Mouse (Mus musculus) kidney, embryonic 14.5 days (tissue): ENCODE measurements around the gene Stmn3. TPM values are rescaled to one million over a fixed set of nuclear protein-coding genes. Genes with fewer than 3 reads are reported as not detected.

Experiments used
- ATAC-seq: fragments of 200-750 bp; cut with Nextera tagmentation; 2 replicates; pipeline ENCODE4 v1.8.0; 2017; ENCODE audit warnings: moderate number of reproducible peaks, mild to moderate bottlenecking, moderate TSS enrichment, moderate library complexity; ENCODE audit not compliant: low FRiP score, low TSS enrichment
- H3K27ac ChIP-seq: fragments of 300-500 bp; sonication (generic); 2 replicates; pipeline ENCODE4 v1.5.1; 2014; ENCODE audit warnings: low read depth, mild to moderate bottlenecking, low read length, moderate library complexity, mixed read lengths
- H3K27me3 ChIP-seq: fragments of 300-500 bp; sonication (generic); 2 replicates; pipeline ENCODE4 v1.6.1; 2014; ENCODE audit warnings: mild to moderate bottlenecking, low read length; ENCODE audit not compliant: control insufficient read depth, insufficient read depth
- H3K36me3 ChIP-seq: fragments of 300-500 bp; sonication (generic); 2 replicates; pipeline ENCODE4 v1.6.1; 2014; ENCODE audit warnings: low read length, mixed read lengths; ENCODE audit not compliant: control insufficient read depth, insufficient read depth
- H3K4me1 ChIP-seq: fragments of 300-500 bp; sonication (generic); 2 replicates; pipeline ENCODE4 v1.6.1; 2014; ENCODE audit warnings: low read length, mixed read lengths; ENCODE audit not compliant: control insufficient read depth, insufficient read depth
- H3K4me2 ChIP-seq: fragments of 300-500 bp; sonication (generic); replicated peaks from 2 replicates; pipeline ENCODE4 v1.6.1; 2014; ENCODE audit warnings: low read depth, mild to moderate bottlenecking, low read length
- H3K4me3 ChIP-seq: fragments of 300-500 bp; sonication (generic); 2 replicates; pipeline ENCODE4 v1.5.1; 2014; ENCODE audit warnings: mild to moderate bottlenecking, low read length
- H3K9ac ChIP-seq: fragments of 300-500 bp; sonication (generic); 2 replicates; pipeline ENCODE4 v1.6.1; 2014; ENCODE audit warnings: low read depth, mild to moderate bottlenecking, low read length, moderate library complexity
- H3K9me3 ChIP-seq: fragments of 300-500 bp; sonication (generic); 2 replicates; pipeline ENCODE4 v1.6.1; 2016; ENCODE audit warnings: low read length; ENCODE audit not compliant: control insufficient read depth
- WGBS: fragments of 180-500 bp; shearing (Covaris S2); extraction: QIAGEN DNeasy Blood & Tissue Kit; methylation state at CpG from one replicate; pipeline ENCODE4 v1.1.7; 2014; 5-methylcytosine and 5-hydroxymethylcytosine counted together
- polyA plus RNA-seq: library from polyadenylated mRNA; unstranded; fragments of >200 nt; fragmentation: Nextera tagmentation; extraction: Ambion mirVana; gene quantifications from 2 replicates; pipeline ENCODE4 v1.2.1, GENCODE M21; 2014

The Stmn3 gene
- polyA plus RNA-seq, 1 experiment from 2014 or later: 0.62 TPM

GRCm38 (mm10) chr2:181273829-181274228 is 40.5 kb downstream of the Stmn3 start:
- Histone ChIP-seq H3K4me3 (no peak overlapping the region), H3K27me3 (no peaks in the 10 kb centered on the region), H3K4me2 (no peak overlapping the region), H3K9ac (no peak overlapping the region), H3K4me1 (no peaks in the 10 kb centered on the region), H3K36me3 (peaks cover 59% of the 10 kb centered on the region), H3K9me3 (no peaks in the 10 kb centered on the region), H3K27ac (no peak overlapping the region)
- WGBS: 86% methylated on average over 2 of the region's 2 CpGs
- ATAC-seq: no peak

DNA sequence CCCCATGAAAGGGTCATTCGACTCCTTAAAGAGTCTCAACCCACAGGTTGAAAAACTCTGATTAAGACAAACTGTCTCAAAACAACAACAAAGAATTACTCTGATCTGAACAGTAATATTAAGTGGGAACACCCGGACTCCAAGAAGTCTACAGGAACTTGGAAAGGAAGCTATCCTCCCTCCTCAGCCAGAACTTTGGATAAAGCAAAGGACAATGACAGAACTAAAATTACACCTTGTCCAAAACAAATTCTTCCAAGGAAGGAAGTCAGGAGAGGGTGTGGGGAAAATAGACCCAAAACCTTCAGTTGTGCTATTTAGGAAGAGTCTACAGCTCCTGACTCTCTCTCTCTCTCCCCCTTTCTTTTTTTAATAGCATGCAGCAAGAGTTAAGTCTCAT is 42.2 kb downstream of the Stmn3 start:
- no peak overlapping the region for H3K4me3 ChIP-seq
- no peaks in the 10 kb centered on the region for H3K9me3 ChIP-seq
- H3K4me2 ChIP-seq: no peak overlapping the region
- H3K4me1 ChIP-seq: no peaks in the 10 kb centered on the region
- ATAC-seq: no peak
- H3K27ac ChIP-seq: no peak overlapping the region
- no peak overlapping the region for H3K9ac ChIP-seq
- WGBS: 78% methylated on average over 2 of the region's 2 CpGs
- no peaks in the 10 kb centered on the region for H3K27me3 ChIP-seq
- H3K36me3 ChIP-seq: peaks cover 47% of the 10 kb centered on the region

DNA sequence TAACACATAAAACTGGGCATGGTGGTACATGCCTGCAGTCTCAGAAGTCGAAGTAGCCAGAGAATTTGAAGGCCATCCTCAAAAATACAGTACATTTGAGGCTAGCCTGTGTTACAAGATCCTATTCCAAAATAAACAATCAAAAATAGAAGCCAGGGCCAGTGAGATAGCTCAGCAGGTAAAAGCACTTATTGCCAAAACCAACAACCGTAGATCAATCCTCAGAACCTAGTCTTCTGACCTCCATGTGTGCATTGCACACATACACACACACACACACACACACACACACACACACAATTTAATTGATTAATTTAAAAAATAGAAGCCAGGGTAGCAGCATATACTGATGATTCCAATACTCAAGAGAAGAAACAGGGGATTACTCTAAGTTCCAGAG is 47.5 kb downstream of the Stmn3 start:
- WGBS: 98% methylated on average over 2 of the region's 2 CpGs
- Histone ChIP-seq H3K36me3 (peaks cover 60% of the 10 kb centered on the region), H3K27ac (no peak overlapping the region), H3K9me3 (no peaks in the 10 kb centered on the region), H3K27me3 (no peaks in the 10 kb centered on the region), H3K4me2 (no peak overlapping the region), H3K4me1 (no peaks in the 10 kb centered on the region), H3K9ac (no peak overlapping the region), H3K4me3 (no peak overlapping the region)
- ATAC-seq: no peak

Other genes with a start within 250 kb of the Stmn3 start
- gene Kcnq2, start 179.2 kb downstream of the Stmn3 start, polyA plus RNA-seq: not detected in 2 replicates
- gene Eef1a2, start 157.5 kb downstream of the Stmn3 start, polyA plus RNA-seq: not detected in 2 replicates
- gene Ppdpf, start 127.3 kb downstream of the Stmn3 start, polyA plus RNA-seq: 387 and 477 TPM in 2 replicates
- not detected in 2 replicates for gene Ptk6, start 111.7 kb downstream of the Stmn3 start, polyA plus RNA-seq
- 0.14 and 0.24 TPM in 2 replicates for gene Srms, start 101.3 kb downstream of the Stmn3 start, polyA plus RNA-seq
- 0.58 TPM in 1 of 2 replicates, not detected in the other for gene Fndc11, start 94.5 kb downstream of the Stmn3 start, polyA plus RNA-seq
- gene Helz2, start 72.5 kb downstream of the Stmn3 start, polyA plus RNA-seq: 1.3 and 1.4 TPM in 2 replicates
- 9.4 and 17.9 TPM in 2 replicates for gene Gmeb2, start 26.5 kb downstream of the Stmn3 start, polyA plus RNA-seq
- gene Rtel1, start 5.2 kb upstream of the Stmn3 start, polyA plus RNA-seq: 40.0 and 59.2 TPM in 2 replicates
- 25.7 and 39.0 TPM in 2 replicates for gene Zgpat, start 50.4 kb upstream of the Stmn3 start, polyA plus RNA-seq
- gene Arfrp1, start 50.9 kb upstream of the Stmn3 start, polyA plus RNA-seq: 51.5 and 53.9 TPM in 2 replicates
- gene Lime1, start 65.6 kb upstream of the Stmn3 start, polyA plus RNA-seq: 17.3 and 22.1 TPM in 2 replicates
- gene Zbtb46, start 144.9 kb upstream of the Stmn3 start, polyA plus RNA-seq: 13.7 and 26.6 TPM in 2 replicates
- 0.14 and 0.19 TPM in 2 replicates for gene Abhd16b, start 178.7 kb upstream of the Stmn3 start, polyA plus RNA-seq
- gene Tpd52l2, start 182.6 kb upstream of the Stmn3 start, polyA plus RNA-seq: 175 and 184 TPM in 2 replicates
- gene Dnajc5, start 206.0 kb upstream of the Stmn3 start, polyA plus RNA-seq: 41.5 and 82.2 TPM in 2 replicates